Mouse (Mus musculus) Patski (cell line): ENCODE measurements around the gene Rmnd5a. TPM values are rescaled to one million over a fixed set of nuclear protein-coding genes. Genes with fewer than 3 reads are reported as not detected.
A peak's percentile ranks its signal among the peaks of the same experiment; 100 is the strongest.

ENCODE experiments used
- ATAC-seq: fragments of 100-300 bp; one replicate; pipeline ENCODE4 v1.8.0; 2021
- CTCF ChIA-PET: fragments of 350-600 bp; sonication (Branson Sonifier 250); formaldehyde crosslinking; loops from one replicate; lab custom pipeline; 2022; ENCODE audit warnings: inconsistent platforms; lab: Charles Lee
- POLR2A ChIA-PET: fragments of 350-600 bp; sonication (Branson Sonifier 250); formaldehyde crosslinking; loops from one replicate; lab custom pipeline; 2022; ENCODE audit warnings: antibody characterized with exemption, inconsistent platforms; lab: Charles Lee
- DNase-seq: peaks from one replicate; pipeline ENCODE4 v3.0.0-alpha.2; 2011; ENCODE audit warnings: low read depth, low spot score
- H3K27me3 ChIP-seq: fragments of 371-371 bp; one replicate; pipeline ENCODE4 v1.5.1; 2021
- CTCF ChIP-seq: fragments of 100-300 bp; IDR thresholded peaks from one replicate; pipeline ENCODE4 v1.5.1; 2021
- in situ Hi-C: fragments of 300-500 bp; cut with MboI; formaldehyde crosslinking; loops from 3 replicates; pipeline ENCODE4 v1.11.1; 2018; ENCODE audit warnings: low pct_unique_long_range_greater_than_20kb, mixed read lengths
- polyA plus RNA-seq: library from polyadenylated mRNA; unstranded; gene quantifications from one replicate; pipeline ENCODE4 v1.2.3, GENCODE M21; 2021

The Rmnd5a gene
- polyA plus RNA-seq, 1 experiment from 2014 or later = 49.4 TPM

- H3K27me3 ChIP-seq = no peaks in the 10 kb centered on the region
- no peak for DNase-seq
- POLR2A ChIA-PET = no interaction called here
- TF ChIP-seq CTCF = no peak
- in situ Hi-C loops = loop anchor here (25.0 kb wide), 1 partner anchor 607 kb away; no protein-coding TSS in a partner anchor
- peak; percentile 57 for ATAC-seq
- CTCF ChIA-PET = no interaction called here
These were observed 21.6 kb downstream of the Rmnd5a start for GRCm38 (mm10) chr6:71418874-71419273.

DNA sequence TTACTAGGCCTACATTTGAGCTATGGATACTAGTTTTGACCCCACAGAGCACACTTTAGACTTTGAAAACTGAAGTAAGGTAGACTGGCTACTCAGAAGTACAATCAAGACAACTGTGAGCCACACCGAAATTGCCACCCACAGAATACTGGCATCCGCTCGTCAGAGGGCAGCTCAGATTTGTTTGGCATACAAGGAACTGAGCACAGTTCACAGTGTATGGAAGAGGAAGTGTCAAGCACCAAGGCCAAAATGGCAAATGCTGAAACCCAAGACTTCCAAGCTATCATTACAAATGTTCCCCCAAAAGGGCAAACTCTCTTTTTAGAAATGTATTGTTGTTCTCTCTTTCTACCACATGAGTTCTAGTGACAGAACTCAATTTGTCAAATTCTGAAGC is 25.0 kb downstream of the Rmnd5a start:
- DNase-seq (no peak), ATAC-seq (no peak)
- in situ Hi-C loops = loop anchor here (25.0 kb wide), 1 partner anchor 603 kb away; no protein-coding TSS in a partner anchor
- H3K27me3 ChIP-seq = no peaks in the 10 kb centered on the region
- no peak for TF ChIP-seq CTCF
- CTCF ChIA-PET = no interaction called here
- POLR2A ChIA-PET = interaction anchor here (0.6 kb wide), 1 partner anchor 12 kb away, joined by 3 read pairs; no protein-coding TSS in a partner anchor

DNA sequence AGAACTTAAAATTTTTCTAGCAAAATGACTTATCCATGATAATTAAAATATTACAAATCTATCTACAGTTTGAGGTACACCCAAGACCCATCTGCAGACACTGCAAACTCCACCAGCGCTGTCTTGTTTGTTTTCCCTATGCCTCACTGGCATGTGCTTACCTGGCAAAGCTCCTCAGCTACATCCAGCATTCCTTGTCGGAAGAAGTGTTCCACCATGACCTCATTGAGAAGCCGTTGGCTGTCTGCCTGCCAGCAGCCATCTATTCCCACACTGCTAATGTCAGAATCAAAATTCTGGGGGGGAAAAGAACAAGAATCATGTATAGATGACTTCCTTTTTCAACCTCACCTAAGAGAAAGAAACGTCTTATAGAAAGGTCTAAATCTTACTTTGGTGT is 25.8 kb downstream of the Rmnd5a start:
- no peak for ATAC-seq
- DNase-seq = no peak
- TF ChIP-seq CTCF = no peak
- in situ Hi-C loops = loop anchor here (25.0 kb wide), 1 partner anchor 602 kb away; no protein-coding TSS in a partner anchor
- CTCF ChIA-PET = interaction anchor here (1.5 to 1.6 kb wide), 3 partner anchors 8 to 31 kb away, joined by 3 to 6 read pairs (median 4); no protein-coding TSS in a partner anchor
- no peaks in the 10 kb centered on the region for H3K27me3 ChIP-seq
- POLR2A ChIA-PET = no interaction called here

- POLR2A ChIA-PET = interaction anchor here (0.6 kb wide), 1 partner anchor 352 kb away, joined by 6 read pairs; no protein-coding TSS in a partner anchor
- CTCF ChIA-PET = interaction anchor here (0.8 to 3.2 kb wide), 11 partner anchors 10 to 406 kb away, joined by 3 to 13 read pairs (median 8); no protein-coding TSS in a partner anchor
- ATAC-seq (no peak), DNase-seq (no peak)
- in situ Hi-C loops = no loop called here
- TF ChIP-seq CTCF = peak; percentile 55
- H3K27me3 ChIP-seq = no peaks in the 10 kb centered on the region
These were observed 41.4 kb downstream of the Rmnd5a start for GRCm38 (mm10) chr6:71398829-71399609.

DNA sequence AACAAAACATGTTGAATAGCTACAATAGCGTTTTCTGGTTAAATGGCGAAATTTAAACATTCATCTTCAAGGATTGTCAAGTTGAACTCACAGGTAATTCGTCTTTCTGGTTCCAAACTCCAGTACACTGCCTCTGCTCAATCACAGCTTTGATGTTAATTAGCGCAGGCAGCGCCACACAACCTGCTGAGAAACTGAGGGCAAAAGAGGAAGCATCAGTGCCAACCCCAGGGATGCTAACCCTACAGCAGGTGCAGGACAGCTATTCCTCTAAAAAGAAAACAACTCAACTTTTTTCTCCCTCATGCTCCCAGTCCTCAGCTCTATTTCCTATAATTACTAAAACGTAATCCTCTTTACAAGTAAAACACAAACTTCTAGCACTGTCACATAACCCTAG is 43.7 kb downstream of the Rmnd5a start:
- in situ Hi-C loops = no loop called here

GRCm38 (mm10) chr6:71396016-71396415 is 44.4 kb downstream of the Rmnd5a start:
- in situ Hi-C loops = no loop called here
- no peak for TF ChIP-seq CTCF
- ATAC-seq = no peak
- H3K27me3 ChIP-seq = no peaks in the 10 kb centered on the region
- ChIA-PET POLR2A (interaction anchor here (0.6 kb wide), 1 partner anchor 124 kb away, joined by 3 read pairs; no protein-coding TSS in a partner anchor), CTCF (interaction anchor here (1.4 kb wide), 1 partner anchor 82 kb away, joined by 3 read pairs; no protein-coding TSS in a partner anchor)
- DNase-seq = no peak

More for the DNA sequence above, 43.7 kb downstream of the Rmnd5a start:
- ChIA-PET CTCF (interaction anchor here (1.7 kb wide), 1 partner anchor 28 kb away, joined by 3 read pairs; no protein-coding TSS in a partner anchor), POLR2A (no interaction called here)
- ATAC-seq (no peak), DNase-seq (no peak)
- H3K27me3 ChIP-seq = no peaks in the 10 kb centered on the region
- TF ChIP-seq CTCF = no peak

GRCm38 (mm10) chr6:71390496-71390895 is 49.9 kb downstream of the Rmnd5a start:
- no peaks in the 10 kb centered on the region for H3K27me3 ChIP-seq
- no peak for DNase-seq
- in situ Hi-C loops = no loop called here
- ChIA-PET POLR2A (no interaction called here), CTCF (no interaction called here)
- ATAC-seq = no peak
- TF ChIP-seq CTCF = no peak

DNA sequence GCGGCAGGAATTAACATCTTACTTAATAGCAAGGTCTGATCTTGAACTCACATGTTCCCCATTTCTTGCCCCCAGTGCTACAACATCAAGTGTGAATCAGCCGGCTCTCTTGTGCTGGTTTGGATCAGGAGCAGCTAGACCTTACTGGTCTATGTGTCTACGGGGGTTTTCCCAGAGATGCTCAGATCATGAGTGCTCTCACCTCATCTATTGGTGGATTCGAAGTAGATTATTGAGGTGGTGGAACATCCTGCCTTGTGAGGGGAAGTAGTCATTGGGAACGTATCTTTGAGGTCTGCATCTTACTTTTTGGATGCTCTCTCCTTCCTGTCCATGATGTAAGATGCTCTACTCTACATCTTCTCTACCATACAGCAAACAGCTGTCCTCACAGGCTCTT is 58.8 kb downstream of the Rmnd5a start:
- ChIA-PET CTCF (no interaction called here), POLR2A (no interaction called here)
- TF ChIP-seq CTCF = no peak
- H3K27me3 ChIP-seq = no peaks in the 10 kb centered on the region
- no peak for DNase-seq
- in situ Hi-C loops = no loop called here
- no peak for ATAC-seq

GRCm38 (mm10) chr6:71376711-71377110 is 63.7 kb downstream of the Rmnd5a start:
- ATAC-seq = no peak
- POLR2A ChIA-PET = no interaction called here

GRCm38 (mm10) chr6:71374921-71375320 is 65.5 kb downstream of the Rmnd5a start:
- no peak for ATAC-seq
- in situ Hi-C loops = no loop called here
- ChIA-PET POLR2A (no interaction called here), CTCF (no interaction called here)
- no peaks in the 10 kb centered on the region for H3K27me3 ChIP-seq
- DNase-seq = no peak
- TF ChIP-seq CTCF = no peak

More at GRCm38 (mm10) chr6:71376711-71377110, 63.7 kb downstream of the Rmnd5a start:
- no peak for DNase-seq
- TF ChIP-seq CTCF = no peak
- CTCF ChIA-PET = no interaction called here
- in situ Hi-C loops = no loop called here
- H3K27me3 ChIP-seq = no peaks in the 10 kb centered on the region

DNA sequence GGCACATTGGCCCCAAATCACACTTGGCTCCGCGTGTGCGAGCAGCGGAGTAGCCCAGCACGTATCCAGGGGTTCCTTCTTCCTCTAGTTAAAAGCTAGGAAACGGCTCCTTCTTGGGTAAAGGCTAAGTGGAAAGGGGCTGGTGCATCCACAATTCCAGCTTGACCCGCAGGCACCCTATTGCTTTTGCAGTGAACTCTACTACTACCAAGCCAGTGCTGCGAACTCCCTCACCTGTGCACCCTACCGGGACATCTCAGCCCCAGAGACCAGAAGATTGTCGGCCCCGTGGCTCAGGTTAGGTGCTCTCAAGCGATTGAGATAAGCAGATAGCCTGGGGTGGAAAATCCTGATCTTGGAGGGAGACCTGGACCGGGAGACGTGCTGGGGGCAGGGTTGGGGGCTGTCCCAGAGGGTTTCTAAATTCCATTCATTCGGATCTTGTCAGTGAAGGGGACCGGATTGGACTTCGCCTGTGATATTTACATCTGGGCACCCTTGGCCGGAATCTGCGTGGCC is 66.1 kb downstream of the Rmnd5a start:
- no peak for ATAC-seq
- ChIA-PET POLR2A (no interaction called here), CTCF (no interaction called here)
- TF ChIP-seq CTCF = no peak
- no peaks in the 10 kb centered on the region for H3K27me3 ChIP-seq
- in situ Hi-C loops = no loop called here
- DNase-seq = no peak
